ENCODE assay signal across 9 mouse cellular contexts in genomic region chr16:18211417-18212171, GRCm38 (mm10). TPM values are rescaled to one million over a fixed set of nuclear protein-coding genes. Genes with fewer than 3 reads are reported as not detected.
DNase-seq lines count a peak whose midpoint lies in the region; ATAC-seq and TF ChIP-seq lines count a peak whose summit lies in the region.
"Had no signal": no experiment of that assay in that cellular context is flagged by ENCODE, and none has a peak within 500 bp of the region (broad histone marks: within the 10 kb centered on the region; RNA-seq: fewer than 3 reads in every experiment).

No protein-coding gene starts in this region.

- no peak for TF ChIP-seq POLR2A in liver, adult 2 months (IDR thresholded peaks at IDR 0.05; ENCODE audit: extremely low read depth, insufficient read depth, low read length)

- peak; percentile 72 for DNase-seq in 416B (ENCODE audit: low read depth)
- peak; percentile 77 for DNase-seq in adrenal gland, adult 2 months
- DNase-seq in embryo, embryonic 10.5 days (ENCODE audit: low spot score), result peak; percentile 88
- peak; percentile 86 to 91 for DNase-seq in gastrocnemius, postnatal 4 days (ENCODE audit: low spot score in 2 of 2)
- DNase-seq in liver, adult 2 months (ENCODE audit: extremely low read depth, low read depth, low spot score), result peak; percentile 34
- DNase-seq in neural tube, embryonic 10.5 days (ENCODE audit: extremely low spot score, low spot score), result peak; percentile 91

- H3K79me2 ChIP-seq in liver, adult 2 months (ENCODE audit: control insufficient read depth, insufficient read depth, low read length), result no peaks in the 10 kb centered on the region

- no peaks in the 10 kb centered on the region for H3K9me3 ChIP-seq in kidney, embryonic 16.5 days (ENCODE audit: low read length)
- H3K9me3 ChIP-seq in stomach, embryonic 14.5 days (ENCODE audit: control insufficient read depth, low read depth, low read length), result no peaks in the 10 kb centered on the region
- H3K9me3 ChIP-seq: embryonic facial prominence, embryonic 13.5 days had no signal

- ATAC-seq in kidney, embryonic 16.5 days (ENCODE audit: low FRiP score, low TSS enrichment), result peak; percentile 57; the same call in 1 of the 2 replicates
- peak; percentile 43; the same call in 1 of the 2 replicates for ATAC-seq in stomach, embryonic 14.5 days (ENCODE audit: insufficient number of reproducible peaks, insufficient read depth, low FRiP score, low read depth)

- H3K27me3 ChIP-seq in kidney, embryonic 16.5 days (ENCODE audit: insufficient read depth, low read length), result no peaks in the 10 kb centered on the region
- no peaks in the 10 kb centered on the region for H3K27me3 ChIP-seq in liver, adult 2 months (ENCODE audit: control insufficient read depth, insufficient read depth, low read length)
- no peaks in the 10 kb centered on the region for H3K27me3 ChIP-seq in stomach, embryonic 14.5 days (ENCODE audit: control insufficient read depth, insufficient read depth, low read length)

- WGBS in kidney, embryonic 16.5 days, result 41% methylated on average over 10 of the region's 10 CpGs
- 46% methylated on average over 10 of the region's 10 CpGs for WGBS in liver, adult 2 months
- 42% methylated on average over 10 of the region's 10 CpGs for WGBS in stomach, embryonic 14.5 days

- no peak overlapping the region for H3K9ac ChIP-seq in kidney, embryonic 16.5 days (replicated peaks; ENCODE audit: low read length)
- H3K9ac ChIP-seq in liver, adult 2 months (ENCODE audit: low read depth, low read length), result no peak overlapping the region
- no peak overlapping the region for H3K9ac ChIP-seq in stomach, embryonic 14.5 days (replicated peaks; ENCODE audit: low read depth, low read length)
- H3K9ac ChIP-seq: embryonic facial prominence, embryonic 13.5 days had no signal

- H3K4me1 ChIP-seq in kidney, embryonic 16.5 days (ENCODE audit: insufficient read depth, low read length), result no peaks in the 10 kb centered on the region
- H3K4me1 ChIP-seq in liver, adult 2 months (ENCODE audit: control insufficient read depth, insufficient read depth, low read length), result no peaks in the 10 kb centered on the region
- no peaks in the 10 kb centered on the region for H3K4me1 ChIP-seq in stomach, embryonic 14.5 days (ENCODE audit: control insufficient read depth, insufficient read depth, low read length)

- no peak overlapping the region for H3K4me2 ChIP-seq in kidney, embryonic 16.5 days (replicated peaks; ENCODE audit: low read depth, low read length)
- H3K4me2 ChIP-seq in stomach, embryonic 14.5 days (replicated peaks; ENCODE audit: low read depth, low read length), result no peak overlapping the region
- H3K4me2 ChIP-seq: embryonic facial prominence, embryonic 13.5 days had no signal

- no peaks in the 10 kb centered on the region for H3K36me3 ChIP-seq in kidney, embryonic 16.5 days (ENCODE audit: insufficient read depth, low read length)
- no peaks in the 10 kb centered on the region for H3K36me3 ChIP-seq in liver, adult 2 months (ENCODE audit: control insufficient read depth, insufficient read depth, low read length)
- no peaks in the 10 kb centered on the region for H3K36me3 ChIP-seq in stomach, embryonic 14.5 days (ENCODE audit: control insufficient read depth, insufficient read depth, low read length)
- H3K36me3 ChIP-seq: embryonic facial prominence, embryonic 13.5 days had no signal

- TF ChIP-seq CTCF in liver, adult 2 months (IDR thresholded peaks at IDR 0.05; ENCODE audit: low read depth, low read length), result peak; percentile 98

- H3K4me3 ChIP-seq in kidney, embryonic 16.5 days (ENCODE audit: low read length), result no peak overlapping the region
- H3K4me3 ChIP-seq in liver, adult 2 months (ENCODE audit: insufficient read depth, low read depth, low read length), result no peak overlapping the region
- no peak overlapping the region for H3K4me3 ChIP-seq in stomach, embryonic 14.5 days (ENCODE audit: low read depth, low read length)
- H3K4me3 ChIP-seq: embryonic facial prominence, embryonic 13.5 days had no signal

- no peak overlapping the region for H3K27ac ChIP-seq in kidney, embryonic 16.5 days (ENCODE audit: low read length)
- no peak overlapping the region for H3K27ac ChIP-seq in liver, adult 2 months (replicated peaks; ENCODE audit: insufficient read depth, low read depth, low read length)
- H3K27ac ChIP-seq in stomach, embryonic 14.5 days (ENCODE audit: low read length), result no peak overlapping the region
- H3K27ac ChIP-seq: embryonic facial prominence, embryonic 13.5 days had no signal

RNA-seq across cellular contexts. Expression of gene Ccdc188, which starts 6.1 kb away (rescaled TPM):
- not detected for total RNA-seq in adrenal gland, adult 2 months (2021)
- polyA plus RNA-seq in adrenal gland, adult 2 months (2012; rRNA removed), result not detected in 2 replicates
- total RNA-seq in gastrocnemius, postnatal 4 days (2021), result not detected
- polyA plus RNA-seq in kidney, embryonic 16.5 days (2015; fragmentation: Nextera tagmentation; extraction: Ambion mirVana), result not detected in 2 replicates
- total RNA-seq in liver, adult 2 months (2014; rRNA removed), result not detected in 2 replicates
- not detected in 2 replicates for polyA plus RNA-seq in liver, adult 2 months (2012; rRNA removed)
- polyA plus RNA-seq in stomach, embryonic 14.5 days (2014; fragmentation: Nextera tagmentation; extraction: Ambion mirVana), result not detected in 2 replicates
- polyA plus RNA-seq: embryonic facial prominence, embryonic 13.5 days had no signal

RNA-seq across cellular contexts. Expression of gene Zdhhc8, which starts 23.3 kb away (rescaled TPM):
- total RNA-seq in adrenal gland, adult 2 months (2021), result 10 to 100 TPM; 23.3 to 23.8 TPM
- 182 and 191 TPM in 2 replicates for polyA plus RNA-seq in adrenal gland, adult 2 months (2012; rRNA removed)
- total RNA-seq in gastrocnemius, postnatal 4 days (2021), result 10 to 100 TPM; 37.7 to 42.1 TPM
- 8.9 and 11.6 TPM in 2 replicates for polyA plus RNA-seq in kidney, embryonic 16.5 days (2015; fragmentation: Nextera tagmentation; extraction: Ambion mirVana)
- 1.2 and 1.3 TPM in 2 replicates for total RNA-seq in liver, adult 2 months (2014; rRNA removed)
- 10.9 and 12.3 TPM in 2 replicates for polyA plus RNA-seq in liver, adult 2 months (2012; rRNA removed)
- 9.8 and 11.1 TPM in 2 replicates for polyA plus RNA-seq in stomach, embryonic 14.5 days (2014; fragmentation: Nextera tagmentation; extraction: Ambion mirVana)

RNA-seq across cellular contexts. Expression of gene Trmt2a, which starts 36.9 kb away (rescaled TPM):
- total RNA-seq in adrenal gland, adult 2 months (2021), result 10 to 100 TPM; 53.2 to 55.5 TPM
- polyA plus RNA-seq in adrenal gland, adult 2 months (2012; rRNA removed), result 32.8 and 45.4 TPM in 2 replicates
- total RNA-seq in gastrocnemius, postnatal 4 days (2021), result 10 to 100 TPM; 31.6 to 37.2 TPM
- polyA plus RNA-seq in kidney, embryonic 16.5 days (2015; fragmentation: Nextera tagmentation; extraction: Ambion mirVana), result 117 and 119 TPM in 2 replicates
- total RNA-seq in liver, adult 2 months (2014; rRNA removed), result 12.8 and 14.6 TPM in 2 replicates
- 15.8 and 19.4 TPM in 2 replicates for polyA plus RNA-seq in liver, adult 2 months (2012; rRNA removed)
- 79.1 and 80.2 TPM in 2 replicates for polyA plus RNA-seq in stomach, embryonic 14.5 days (2014; fragmentation: Nextera tagmentation; extraction: Ambion mirVana)

RNA-seq across cellular contexts. Expression of gene Ranbp1, which starts 36.9 kb away (rescaled TPM):
- total RNA-seq in adrenal gland, adult 2 months (2021), result 100 to 1,000 TPM; 139 to 162 TPM
- 141 and 175 TPM in 2 replicates for polyA plus RNA-seq in adrenal gland, adult 2 months (2012; rRNA removed)
- 100 to 1,000 TPM; 105 to 109 TPM for total RNA-seq in gastrocnemius, postnatal 4 days (2021)
- polyA plus RNA-seq in kidney, embryonic 16.5 days (2015; fragmentation: Nextera tagmentation; extraction: Ambion mirVana), result 508 and 585 TPM in 2 replicates
- total RNA-seq in liver, adult 2 months (2014; rRNA removed), result 37.0 and 40.9 TPM in 2 replicates
- polyA plus RNA-seq in liver, adult 2 months (2012; rRNA removed), result 32.1 and 39.5 TPM in 2 replicates
- 613 and 635 TPM in 2 replicates for polyA plus RNA-seq in stomach, embryonic 14.5 days (2014; fragmentation: Nextera tagmentation; extraction: Ambion mirVana)

RNA-seq across cellular contexts. Expression of gene Gm49776, which starts 46.5 kb away (rescaled TPM):
- total RNA-seq in adrenal gland, adult 2 months (2021), result 1 to 10 TPM in 1 of 2 experiments, not detected in 1; 2.7 TPM
- not detected in 2 replicates for polyA plus RNA-seq in adrenal gland, adult 2 months (2012; rRNA removed)
- total RNA-seq in gastrocnemius, postnatal 4 days (2021), result not detected
- 2.1 TPM in 1 of 2 replicates, not detected in the other for polyA plus RNA-seq in kidney, embryonic 16.5 days (2015; fragmentation: Nextera tagmentation; extraction: Ambion mirVana)
- not detected in 2 replicates for total RNA-seq in liver, adult 2 months (2014; rRNA removed)
- polyA plus RNA-seq in liver, adult 2 months (2012; rRNA removed), result not detected in 2 replicates
- polyA plus RNA-seq in stomach, embryonic 14.5 days (2014; fragmentation: Nextera tagmentation; extraction: Ambion mirVana), result not detected in 2 replicates

Comparison
In these comparisons a context has a peak if more than half of its experiments do, and no peak if none do; other contexts are left out.
1. DNase-seq: peak in every context shown above with its lines; median percentile 91 in neural tube, embryonic 10.5 days; 88 in gastrocnemius, postnatal 4 days; 88 in embryo, embryonic 10.5 days; 77 in adrenal gland, adult 2 months; 72 in 416B; 34 in liver, adult 2 months.
2. RNA of gene Zdhhc8, which starts 23.3 kb away (polyA plus RNA-seq): 182 to 191 TPM in adrenal gland, adult 2 months; 10.9 to 12.3 TPM in liver, adult 2 months, 8.9 to 11.6 TPM in kidney, embryonic 16.5 days and 9.8 to 11.1 TPM in stomach, embryonic 14.5 days; every median in the first group is over 10 times any median in the second.